Mouse (Mus musculus) retina, postnatal 1 day (tissue): ENCODE measurements around the gene Efna4.

Experiments
- DNase-seq: peaks from one replicate; pipeline ENCODE4 v3.0.0-alpha.2; 2012

The Efna4 gene

GRCm38 (mm10) chr3:89361675-89362074, 23.8 kb upstream of the Efna4 start, which contains the start of gene Dcst2:
Gene Dcst2 (plus strand): TSS chr3:89361975.
- DNase-seq: no peak

- no peak for DNase-seq
These were observed 22.4 kb upstream of the Efna4 start for GRCm38 (mm10) chr3:89360237-89360636.

- peak; percentile 48 for DNase-seq
These were observed 21.8 kb upstream of the Efna4 start for GRCm38 (mm10) chr3:89359630-89360029.

- DNase-seq: no peak
These were observed 18.2 kb upstream of the Efna4 start for GRCm38 (mm10) chr3:89356029-89356428.

GRCm38 (mm10) chr3:89355512-89355902, 17.7 kb upstream of the Efna4 start:
- no peak for DNase-seq

GRCm38 (mm10) chr3:89354816-89355511, 17.1 kb upstream of the Efna4 start:
- DNase-seq: peak; percentile 87

GRCm38 (mm10) chr3:89351271-89351670, 13.4 kb upstream of the Efna4 start:
- DNase-seq: no peak

- DNase-seq: peak; percentile 92
These were observed 12.2 kb upstream of the Efna4 start, which contains the start of gene Adam15 for GRCm38 (mm10) chr3:89349869-89350501. Gene Adam15 (minus strand): TSS chr3:89349996.

- DNase-seq: peak; percentile 51
These were observed 11.4 kb upstream of the Efna4 start for GRCm38 (mm10) chr3:89348911-89349868.

GRCm38 (mm10) chr3:89347916-89348315, 10.1 kb upstream of the Efna4 start:
- DNase-seq: no peak

GRCm38 (mm10) chr3:89346815-89347540, 9.2 kb upstream of the Efna4 start:
- no peak for DNase-seq

- DNase-seq: no peak
These were observed 5.5 kb upstream of the Efna4 start for GRCm38 (mm10) chr3:89343279-89343678.

GRCm38 (mm10) chr3:89341794-89342193, 4.0 kb upstream of the Efna4 start:
- no peak for DNase-seq

- peak; percentile 88 for DNase-seq
These were observed 2.6 kb upstream of the Efna4 start for GRCm38 (mm10) chr3:89340465-89340864.

GRCm38 (mm10) chr3:89339416-89339815, 1.6 kb upstream of the Efna4 start:
- DNase-seq: peak; percentile 85

GRCm38 (mm10) chr3:89337062-89337720, 637 bp downstream of the Efna4 start:
- DNase-seq: no peak

- no peak for DNase-seq
These were observed 1.3 kb downstream of the Efna4 start for GRCm38 (mm10) chr3:89336529-89336928.

GRCm38 (mm10) chr3:89333053-89333452, 4.8 kb downstream of the Efna4 start:
- DNase-seq: no peak

- DNase-seq: no peak
These were observed 5.4 kb downstream of the Efna4 start for GRCm38 (mm10) chr3:89332476-89332875.

GRCm38 (mm10) chr3:89332013-89332412, 5.8 kb downstream of the Efna4 start:
- DNase-seq: no peak

GRCm38 (mm10) chr3:89331561-89331960, 6.3 kb downstream of the Efna4 start:
- DNase-seq: no peak

GRCm38 (mm10) chr3:89330948-89331347, 6.9 kb downstream of the Efna4 start:
- peak; percentile 83 for DNase-seq
